Mouse (Mus musculus): ENCODE data around the gene Duoxa1. TPM values are rescaled to one million over a fixed set of nuclear protein-coding genes. Genes with fewer than 3 reads are reported as not detected.

The Duoxa1 gene
- total and polyA plus RNA-seq, 3 experiments, result 0.11 TPM; not detected in 2

DNA sequence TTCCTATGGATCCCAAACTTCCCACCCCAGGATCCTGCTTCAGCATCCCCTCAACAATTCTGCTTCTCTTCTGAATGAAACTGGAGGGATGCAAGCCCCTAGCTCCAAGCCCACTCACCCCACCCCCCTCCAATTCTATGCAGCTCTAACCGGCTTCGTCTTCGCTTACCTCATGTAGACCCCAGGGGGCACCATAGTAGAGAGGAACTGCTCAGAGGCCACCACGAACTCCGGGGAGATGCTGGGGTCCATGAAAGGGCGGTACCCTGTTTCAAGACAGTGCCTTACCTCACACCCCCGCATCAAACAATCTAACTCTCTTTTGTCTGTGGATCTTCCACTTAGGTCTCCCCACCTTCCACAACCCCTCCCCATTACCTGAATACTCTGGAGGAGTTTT is 18.6 kb downstream of the Duoxa1 start:
- Histone ChIP-seq H3K4me3 (ENCODE audit: low read depth, low read length) (no peak overlapping the region), H3K4me1 (ENCODE audit: insufficient read depth, low read depth, low read length) (no peaks in the 10 kb centered on the region), H3K9me3 (replicated peaks) (no peaks in the 10 kb centered on the region), H3K27me3 (ENCODE audit: insufficient read depth, low read length) (peaks cover 37% of the 10 kb centered on the region), H3K36me3 (replicated peaks) (no peaks in the 10 kb centered on the region)
- DNase-seq (ENCODE audit: low spot score) (no peak), ATAC-seq (ENCODE audit: extremely low read depth, insufficient number of reproducible peaks, low FRiP score, poor library complexity, severe bottlenecking) (no peak)
- TF ChIP-seq POLR2AphosphoS5 (IDR thresholded peaks at IDR 0.05; ENCODE audit: insufficient replicate concordance, low read depth, low read length), result no peak
- TF ChIP-seq CTCF (IDR thresholded peaks at IDR 0.05; ENCODE audit: low read depth, low read length), result no peak
- TF ChIP-seq TAL1 (conservative IDR thresholded peaks at IDR 0.05; ENCODE audit: low read depth, low read length), result no peak
- no peak for TF ChIP-seq GATA2 (IDR thresholded peaks at IDR 0.05; ENCODE audit: borderline replicate concordance, low read depth, low read length)
- TF ChIP-seq GATA1 (IDR thresholded peaks at IDR 0.05; ENCODE audit: borderline replicate concordance, low read length), result no peak

DNA sequence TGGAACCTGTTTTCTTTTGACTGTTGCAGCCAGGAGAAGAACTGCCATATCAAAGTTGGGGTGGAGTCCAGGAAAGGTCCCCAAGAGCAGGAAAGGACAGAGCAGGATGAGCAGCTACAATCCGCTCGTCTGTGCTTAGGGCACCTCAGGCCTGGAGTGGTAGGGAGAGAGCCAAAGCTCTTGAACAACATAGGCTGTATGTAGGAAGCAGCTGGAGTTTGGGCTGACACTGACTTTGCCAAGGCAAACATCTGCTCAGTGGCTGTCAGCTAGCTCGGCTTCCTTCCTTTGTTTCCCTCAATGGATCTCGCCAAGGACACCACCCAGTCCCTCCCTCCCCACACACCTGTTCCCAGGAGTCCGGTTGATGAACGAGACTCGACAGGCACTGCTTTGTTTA is 27.4 kb downstream of the Duoxa1 start:
- H3K36me3 ChIP-seq (replicated peaks), result no peaks in the 10 kb centered on the region
- ATAC-seq (ENCODE audit: extremely low read depth, insufficient number of reproducible peaks, low FRiP score, poor library complexity, severe bottlenecking) (no peak), DNase-seq (ENCODE audit: low spot score) (no peak)
- H3K4me1 ChIP-seq (ENCODE audit: insufficient read depth, low read depth, low read length), result no peaks in the 10 kb centered on the region
- H3K9me3 ChIP-seq (replicated peaks), result no peaks in the 10 kb centered on the region
- H3K27me3 ChIP-seq (ENCODE audit: insufficient read depth, low read length), result peaks cover 20% of the 10 kb centered on the region
- TF ChIP-seq POLR2AphosphoS5 (IDR thresholded peaks at IDR 0.05; ENCODE audit: insufficient replicate concordance, low read depth, low read length) (no peak), GATA1 (IDR thresholded peaks at IDR 0.05; ENCODE audit: borderline replicate concordance, low read length) (no peak), TAL1 (conservative IDR thresholded peaks at IDR 0.05; ENCODE audit: low read depth, low read length) (no peak), GATA2 (IDR thresholded peaks at IDR 0.05; ENCODE audit: borderline replicate concordance, low read depth, low read length) (no peak), CTCF (IDR thresholded peaks at IDR 0.05; ENCODE audit: low read depth, low read length) (no peak)
- no peak overlapping the region for H3K4me3 ChIP-seq (ENCODE audit: low read depth, low read length)

DNA sequence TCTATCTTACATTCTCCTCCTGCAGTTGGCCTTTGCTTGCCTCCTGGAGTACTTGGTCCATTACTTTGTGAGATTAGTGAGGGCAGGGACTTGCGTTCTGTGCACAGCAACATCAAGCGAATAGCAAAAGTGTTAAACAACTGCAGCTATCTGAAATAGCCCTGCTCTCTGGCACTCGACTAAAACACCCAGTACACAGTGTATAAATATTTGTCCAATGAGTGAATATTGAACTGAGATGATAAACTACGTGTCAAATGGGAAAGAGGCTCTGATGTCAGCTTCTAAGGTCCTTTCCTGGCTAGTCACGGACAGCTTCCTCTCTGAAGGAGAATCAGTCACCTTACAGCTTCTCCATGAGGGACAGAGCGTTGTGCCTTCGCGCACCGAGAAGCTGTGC is 29.4 kb downstream of the Duoxa1 start:
- Histone ChIP-seq H3K4me3 (ENCODE audit: low read depth, low read length) (no peak overlapping the region), H3K36me3 (replicated peaks) (no peaks in the 10 kb centered on the region), H3K4me1 (ENCODE audit: insufficient read depth, low read depth, low read length) (no peaks in the 10 kb centered on the region), H3K27me3 (ENCODE audit: insufficient read depth, low read length) (peaks cover 12% of the 10 kb centered on the region), H3K9me3 (replicated peaks) (no peaks in the 10 kb centered on the region)
- no peak for ATAC-seq (ENCODE audit: extremely low read depth, insufficient number of reproducible peaks, low FRiP score, poor library complexity, severe bottlenecking)
- TF ChIP-seq TAL1 (conservative IDR thresholded peaks at IDR 0.05; ENCODE audit: low read depth, low read length) (no peak), POLR2AphosphoS5 (IDR thresholded peaks at IDR 0.05; ENCODE audit: insufficient replicate concordance, low read depth, low read length) (no peak), GATA1 (IDR thresholded peaks at IDR 0.05; ENCODE audit: borderline replicate concordance, low read length) (no peak), GATA2 (IDR thresholded peaks at IDR 0.05; ENCODE audit: borderline replicate concordance, low read depth, low read length) (no peak)
- no peak for DNase-seq (ENCODE audit: low spot score)

DNA sequence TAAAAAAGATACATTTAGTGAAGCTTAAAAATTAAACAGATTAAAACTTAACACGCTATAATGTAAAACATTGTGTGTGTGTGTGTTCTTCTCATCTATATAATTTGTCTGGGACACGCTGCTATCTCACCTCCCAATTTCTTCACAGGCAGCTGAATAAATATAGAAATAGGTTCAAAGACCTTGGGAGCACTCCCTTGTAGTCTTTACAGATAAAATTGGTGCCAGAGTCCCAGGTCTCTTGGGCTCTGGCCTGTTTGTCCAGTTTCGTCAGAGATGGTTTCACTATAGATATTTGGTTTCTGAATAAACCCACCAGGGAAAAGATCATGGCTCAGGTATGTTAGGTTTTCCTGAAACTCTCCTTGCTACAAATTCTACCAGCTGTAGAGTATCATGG is 34.8 kb downstream of the Duoxa1 start:
- no peaks in the 10 kb centered on the region for H3K36me3 ChIP-seq (replicated peaks)
- DNase-seq (ENCODE audit: low spot score), result no peak
- peaks cover 4% of the 10 kb centered on the region; the same call in 1 of the 2 replicates for H3K27me3 ChIP-seq (ENCODE audit: insufficient read depth, low read length)
- no peaks in the 10 kb centered on the region for H3K4me1 ChIP-seq (ENCODE audit: insufficient read depth, low read depth, low read length)
- H3K9me3 ChIP-seq (replicated peaks), result no peaks in the 10 kb centered on the region
- ATAC-seq (ENCODE audit: extremely low read depth, insufficient number of reproducible peaks, low FRiP score, poor library complexity, severe bottlenecking), result no peak
- no peak for TF ChIP-seq GATA2 (IDR thresholded peaks at IDR 0.05; ENCODE audit: borderline replicate concordance, low read depth, low read length)
- TF ChIP-seq GATA1 (IDR thresholded peaks at IDR 0.05; ENCODE audit: borderline replicate concordance, low read length), result no peak
- no peak for TF ChIP-seq TAL1 (conservative IDR thresholded peaks at IDR 0.05; ENCODE audit: low read depth, low read length)
- TF ChIP-seq CTCF (IDR thresholded peaks at IDR 0.05; ENCODE audit: low read depth, low read length), result no peak
- no peak for TF ChIP-seq POLR2AphosphoS5 (IDR thresholded peaks at IDR 0.05; ENCODE audit: insufficient replicate concordance, low read depth, low read length)
- no peak overlapping the region for H3K4me3 ChIP-seq (ENCODE audit: low read depth, low read length)

DNA sequence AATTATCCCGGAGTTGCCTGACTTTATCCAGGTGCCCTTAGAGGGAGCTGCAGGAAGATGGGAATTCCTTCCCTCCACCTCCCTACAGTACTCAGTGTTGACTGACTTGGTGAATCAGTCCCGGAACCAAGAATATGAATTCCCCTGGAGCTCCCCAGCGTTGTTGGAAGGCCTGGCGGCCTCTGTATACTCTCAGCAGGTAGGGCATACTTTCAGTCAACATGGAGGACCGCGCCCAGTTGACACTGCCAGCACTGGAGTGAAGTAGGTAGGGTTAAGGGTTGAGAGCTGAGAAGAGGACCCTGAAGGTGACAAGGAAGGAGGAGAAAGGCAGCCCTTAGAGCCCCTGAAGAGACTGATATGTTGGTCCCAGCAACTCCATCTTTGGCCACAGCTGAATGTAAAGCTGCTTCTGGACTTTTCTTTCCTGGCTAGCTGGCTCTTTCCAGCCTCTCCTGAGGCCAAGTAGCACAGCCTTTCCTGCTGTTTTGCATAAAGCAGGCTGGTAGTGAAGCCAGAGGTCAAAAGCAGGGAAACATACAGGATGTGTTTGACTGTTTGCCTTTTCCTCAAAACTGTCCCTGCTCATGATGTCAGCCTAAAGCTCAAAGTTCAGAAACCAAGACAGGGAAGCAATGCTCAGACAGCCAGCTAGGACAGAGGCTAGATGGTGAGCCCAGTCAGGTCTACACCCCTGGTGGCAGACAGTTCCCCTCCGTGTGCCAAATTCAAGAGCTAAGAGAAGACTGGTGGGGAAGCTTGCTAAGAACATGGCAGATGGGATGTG is 46.9 kb downstream of the Duoxa1 start:
- 0 out of 2 replicates have a peak, but pooled peaks have one; percentile 28 for TF ChIP-seq POLR2AphosphoS5 (IDR thresholded peaks at IDR 0.05; ENCODE audit: insufficient replicate concordance, low read depth, low read length)
- no peak for TF ChIP-seq CTCF (IDR thresholded peaks at IDR 0.05; ENCODE audit: low read depth, low read length)
- ATAC-seq (ENCODE audit: extremely low read depth, insufficient number of reproducible peaks, low FRiP score, poor library complexity, severe bottlenecking) (no peak), DNase-seq (ENCODE audit: low spot score) (no peak)
- Histone ChIP-seq H3K4me3 (ENCODE audit: low read depth, low read length) (no peak overlapping the region), H3K9me3 (replicated peaks) (no peaks in the 10 kb centered on the region), H3K27me3 (ENCODE audit: insufficient read depth, low read length) (no peaks in the 10 kb centered on the region; the same call in 1 of the 2 replicates), H3K4me1 (ENCODE audit: insufficient read depth, low read depth, low read length) (peaks cover 16% of the 10 kb centered on the region), H3K36me3 (replicated peaks) (peaks cover 47% of the 10 kb centered on the region)

DNA sequence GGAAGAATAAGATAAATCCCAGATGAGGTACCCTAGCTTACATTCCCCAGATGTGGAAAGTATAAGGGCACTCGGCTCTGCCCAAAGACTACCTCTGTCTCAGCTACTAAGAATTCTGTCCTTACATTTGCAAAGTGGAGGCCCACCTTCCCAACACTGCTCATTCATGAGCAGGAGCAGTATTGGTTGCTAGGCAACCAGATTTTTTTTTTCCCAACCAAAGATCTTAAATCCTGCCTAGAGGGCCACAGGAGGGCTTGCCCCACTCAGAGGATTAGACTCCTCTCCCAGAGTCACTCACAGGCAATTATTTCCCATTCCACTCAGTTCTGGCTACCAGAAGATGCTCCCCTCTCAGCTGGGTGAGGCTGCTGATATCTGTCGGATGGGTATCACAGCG is 48.8 kb downstream of the Duoxa1 start:
- no peak for DNase-seq (ENCODE audit: low spot score)
- no peak for TF ChIP-seq GATA1 (IDR thresholded peaks at IDR 0.05; ENCODE audit: borderline replicate concordance, low read length)
- TF ChIP-seq POLR2AphosphoS5 (IDR thresholded peaks at IDR 0.05; ENCODE audit: insufficient replicate concordance, low read depth, low read length), result no peak
- TF ChIP-seq CTCF (IDR thresholded peaks at IDR 0.05; ENCODE audit: low read depth, low read length), result no peak
- no peak for TF ChIP-seq TAL1 (conservative IDR thresholded peaks at IDR 0.05; ENCODE audit: low read depth, low read length)
- no peak for TF ChIP-seq GATA2 (IDR thresholded peaks at IDR 0.05; ENCODE audit: borderline replicate concordance, low read depth, low read length)
- ATAC-seq (ENCODE audit: extremely low read depth, insufficient number of reproducible peaks, low FRiP score, poor library complexity, severe bottlenecking), result no peak
- Histone ChIP-seq H3K27me3 (ENCODE audit: insufficient read depth, low read length) (no peaks in the 10 kb centered on the region), H3K36me3 (replicated peaks) (peaks cover 66% of the 10 kb centered on the region), H3K4me3 (ENCODE audit: low read depth, low read length) (no peak overlapping the region), H3K9me3 (replicated peaks) (no peaks in the 10 kb centered on the region), H3K4me1 (ENCODE audit: insufficient read depth, low read depth, low read length) (peaks cover 5% of the 10 kb centered on the region)
